Mouse (Mus musculus): ENCODE data around the gene Dcaf12.

DNA sequence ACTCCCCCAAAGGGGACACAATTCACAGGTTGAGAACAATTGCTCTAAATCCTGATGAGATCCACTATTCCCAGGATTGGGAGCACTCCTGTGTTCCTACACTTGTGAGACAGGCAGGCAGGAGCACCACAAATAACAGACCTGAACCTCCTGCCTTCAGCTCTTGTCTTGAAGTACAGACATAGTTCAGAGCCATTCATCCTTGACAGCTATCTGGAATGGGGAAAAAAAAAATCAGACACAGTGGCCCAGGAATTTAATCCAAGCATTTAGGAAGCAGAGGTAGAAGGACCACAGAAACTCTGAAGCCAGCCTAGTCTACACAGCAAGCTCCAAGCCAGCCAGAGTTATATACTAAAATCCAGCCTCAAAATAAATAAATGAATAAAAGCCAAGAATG is 46.6 kb downstream of the Dcaf12 start:
- TF ChIP-seq CTCF (IDR thresholded peaks at IDR 0.05; ENCODE audit: low read depth, low read length) (no peak), POLR2A (IDR thresholded peaks at IDR 0.05; ENCODE audit: borderline replicate concordance, low read depth, low read length) (no peak)

Measured in bone marrow macrophage, adult 2 months (primary cell).